Mouse (Mus musculus) CH12.LX (cell line): Measurements from ENCODE around the gene Ticrr. TPM values are rescaled to one million over a fixed set of nuclear protein-coding genes. Genes with fewer than 3 reads are reported as not detected.

Experiments used
- DNase-seq: peaks from one replicate; pipeline ENCODE4 v3.0.0-alpha.2; 2013; ENCODE audit errors: extremely low read depth
- H3K27ac ChIP-seq: 2 replicates; pipeline ENCODE4 v1.5.1; 2012; ENCODE audit warnings: low read depth, mild to moderate bottlenecking, control low read depth, moderate library complexity; ENCODE audit not compliant: insufficient read depth
- H3K27me3 ChIP-seq: replicated peaks from 2 replicates; pipeline ENCODE3; 2012; ENCODE audit warnings: inconsistent platforms
- H3K36me3 ChIP-seq, 2 experiments: replicated peaks in 1 of 2; 2 replicates each; pipeline versions ENCODE3 to v1.6.1; 2012; ENCODE audit warnings: inconsistent platforms in 1 of 2, low read length in 1 of 2, mild to moderate bottlenecking in 1 of 2, mixed read lengths in 1 of 2, moderate library complexity in 1 of 2; ENCODE audit not compliant: control insufficient read depth in 1 of 2, insufficient read depth in 1 of 2
- H3K4me1 ChIP-seq, 2 experiments: 2 replicates each; pipeline ENCODE4 v1.6.1; 2012; ENCODE audit warnings: inconsistent platforms in 1 of 2, moderate library complexity in 1 of 2; ENCODE audit not compliant: insufficient read depth in 2 of 2, control insufficient read depth in 1 of 2
- H3K4me2 ChIP-seq: 2 replicates; pipeline ENCODE4 v1.6.1; 2012; ENCODE audit warnings: low read depth, mild to moderate bottlenecking, control low read depth; ENCODE audit not compliant: poor library complexity, insufficient read depth, severe bottlenecking
- H3K4me3 ChIP-seq, 3 experiments: fragments of 150-350 bp in 1 of 3; sonication (generic) in 1 of 3; replicated peaks in 1 of 3; 2 replicates each; pipeline versions ENCODE3 to v1.5.1; 2011 to 2012; ENCODE audit warnings: low read depth in 2 of 3, low read length in 2 of 3, mild to moderate bottlenecking in 2 of 3, moderate library complexity in 2 of 3, control low read depth in 1 of 3, improper control_type of control experiment in 1 of 3, inconsistent platforms in 1 of 3, mixed read lengths in 1 of 3; ENCODE audit not compliant: poor library complexity in 1 of 3
- H3K79me2 ChIP-seq: replicated peaks from 2 replicates; pipeline ENCODE4 v1.6.1; 2012; ENCODE audit warnings: mild to moderate bottlenecking, moderate library complexity; ENCODE audit not compliant: control insufficient read depth, poor library complexity, insufficient read depth, severe bottlenecking; ENCODE audit errors: extremely low read depth
- H3K9ac ChIP-seq: 2 replicates; pipeline ENCODE4 v1.6.1; 2012; ENCODE audit warnings: low read depth, mild to moderate bottlenecking, control low read depth, moderate library complexity; ENCODE audit not compliant: insufficient read depth
- H3K9me3 ChIP-seq: replicated peaks from 2 replicates; pipeline ENCODE3; 2012; ENCODE audit warnings: low read length, inconsistent platforms, mixed read lengths
- BHLHE40 ChIP-seq: IDR thresholded peaks from 2 replicates; pipeline ENCODE4 v1.6.1; 2011; ENCODE audit warnings: mild to moderate bottlenecking, low read depth, low read length, improper control_type of control experiment
- CHD1 ChIP-seq: IDR thresholded peaks from 2 replicates; pipeline ENCODE4 v1.6.1; 2012; ENCODE audit warnings: low read depth, low read length, improper control_type of control experiment, inconsistent platforms
- E2F4 ChIP-seq: IDR thresholded peaks from 2 replicates; pipeline ENCODE4 v1.6.1; 2011; ENCODE audit warnings: low read depth, low read length, improper control_type of control experiment; ENCODE audit not compliant: insufficient replicate concordance
- EP300 ChIP-seq: IDR thresholded peaks from 2 replicates; pipeline ENCODE4 v1.6.1; 2011; ENCODE audit warnings: low read length, improper control_type of control experiment
- ETS1 ChIP-seq: conservative IDR thresholded peaks from 2 replicates; pipeline ENCODE4 v1.6.1; 2012; ENCODE audit warnings: low read depth, mild to moderate bottlenecking, inconsistent platforms, low read length, improper control_type of control experiment, moderate library complexity
- IRF4 ChIP-seq: IDR thresholded peaks from 2 replicates; pipeline ENCODE4 v1.6.1; 2014; ENCODE audit warnings: low read depth, mild to moderate bottlenecking, inconsistent platforms, low read length, improper control_type of control experiment
- MAFK ChIP-seq: IDR thresholded peaks from 2 replicates; pipeline ENCODE4 v1.6.1; 2011; ENCODE audit warnings: low read length, improper control_type of control experiment; ENCODE audit not compliant: insufficient replicate concordance
- MAX ChIP-seq: IDR thresholded peaks from 2 replicates; pipeline ENCODE4 v1.6.1; 2011; ENCODE audit warnings: low read length, improper control_type of control experiment
- MXI1 ChIP-seq: IDR thresholded peaks from 2 replicates; pipeline ENCODE4 v1.6.1; 2011; ENCODE audit warnings: mild to moderate bottlenecking, low read depth, low read length, improper control_type of control experiment
- MYC ChIP-seq: IDR thresholded peaks from 2 replicates; pipeline ENCODE4 v1.6.1; 2011; ENCODE audit warnings: low read depth, mild to moderate bottlenecking, improper control_type of control experiment, low read length
- RAD21 ChIP-seq: IDR thresholded peaks from 2 replicates; pipeline ENCODE4 v1.6.1; 2011; ENCODE audit warnings: low read depth, mild to moderate bottlenecking, low read length, improper control_type of control experiment, moderate library complexity
- RCOR1 ChIP-seq: conservative IDR thresholded peaks from 2 replicates; pipeline ENCODE4 v1.6.1; 2012; ENCODE audit warnings: low read depth, mild to moderate bottlenecking, inconsistent platforms, low read length, improper control_type of control experiment
- SIN3A ChIP-seq: IDR thresholded peaks from 2 replicates; pipeline ENCODE4 v1.6.1; 2012; ENCODE audit warnings: low read length, improper control_type of control experiment, inconsistent platforms
- SMC3 ChIP-seq: IDR thresholded peaks from 2 replicates; pipeline ENCODE4 v1.6.1; 2011; ENCODE audit warnings: low read depth, low read length, improper control_type of control experiment
- TCF12 ChIP-seq: IDR thresholded peaks from 2 replicates; pipeline ENCODE4 v1.6.1; 2014; ENCODE audit warnings: low read depth, mild to moderate bottlenecking, inconsistent platforms, low read length, improper control_type of control experiment
- UBTF ChIP-seq: IDR thresholded peaks from 2 replicates; pipeline ENCODE4 v1.6.1; 2012; ENCODE audit warnings: low read depth, mild to moderate bottlenecking, inconsistent platforms, low read length, improper control_type of control experiment, moderate library complexity
- USF1 ChIP-seq: IDR thresholded peaks from 2 replicates; pipeline ENCODE4 v1.6.1; 2014; ENCODE audit warnings: low read depth, mild to moderate bottlenecking, inconsistent platforms, low read length, improper control_type of control experiment
- ZC3H11A ChIP-seq: IDR thresholded peaks from 2 replicates; pipeline ENCODE4 v1.6.1; 2012; ENCODE audit warnings: low read depth, mild to moderate bottlenecking, inconsistent platforms, low read length, improper control_type of control experiment
- ZKSCAN1 ChIP-seq: IDR thresholded peaks from 2 replicates; pipeline ENCODE4 v1.6.1; 2012; ENCODE audit warnings: low read depth, inconsistent platforms, low read length, improper control_type of control experiment, borderline replicate concordance
- ZNF384 ChIP-seq: IDR thresholded peaks from 2 replicates; pipeline ENCODE4 v1.6.1; 2012; ENCODE audit warnings: low read depth, low read length, improper control_type of control experiment, inconsistent platforms
- dilution Hi-C: fragments of 300-500 bp; cut with MboI; formaldehyde crosslinking; loops from 2 replicates; pipeline ENCODE4 v1.14.3; 2020; ENCODE audit warnings: low sequenced_read_pairs; ENCODE audit not compliant: extremely low pct_unique_long_range_greater_than_20kb, extremely low pct_ligation_motif_present
- in situ Hi-C: fragments of 300-500 bp; cut with MboI; formaldehyde crosslinking; loops from 3 replicates; pipeline ENCODE4 v1.14.3; 2019; ENCODE audit warnings: low sequenced_read_pairs, low pct_ligation_motif_present, low pct_unique_long_range_greater_than_20kb, mixed read lengths
- polyA plus RNA-seq: library from polyadenylated mRNA; unstranded; fragments of >175 nt; gene quantifications from 2 replicates; pipeline ENCODE4 v1.2.1, GENCODE M21; 2012; ENCODE audit warnings: low read depth; ENCODE audit not compliant: insufficient read length
- total RNA-seq, 2 experiments: library from RNA; depleted of rRNA; stranded (reverse); fragments of 300-350 nt in 1 of 2; fragments of >200 nt in 1 of 2; gene quantifications; 2 replicates each; pipeline ENCODE4 v1.2.3; 2012 to 2014

Ticrr gene
- total and polyA plus RNA-seq, 3 experiments = 8.3 to 19.2 (median 10.2) TPM

DNA sequence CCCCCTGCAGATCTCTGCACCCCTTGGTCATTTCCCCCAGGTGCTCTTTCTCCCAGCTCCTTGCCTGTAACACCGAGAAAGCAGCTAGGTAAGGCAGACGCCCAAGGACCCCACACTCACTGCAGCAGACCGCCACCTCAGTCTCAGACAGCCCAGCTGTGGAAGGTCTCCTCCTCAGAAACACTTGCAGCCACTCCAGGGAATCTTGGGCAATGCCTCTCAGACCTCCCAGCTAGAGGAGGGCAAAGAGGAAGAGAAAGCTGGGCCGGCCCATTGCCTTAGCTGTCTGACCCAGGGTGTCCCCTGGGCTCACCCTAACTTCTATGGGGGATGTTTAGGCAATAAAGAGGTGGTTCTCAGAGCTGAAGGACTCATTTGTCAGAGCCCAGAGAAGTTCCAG is 72.6 kb downstream of the Ticrr start, which contains the start of gene Plin1:
Gene Plin1 (minus strand): TSS at position 282 of the 400 bp plus-strand sequence.
- no peaks in the 10 kb centered on the region for H3K9me3 ChIP-seq
- in situ Hi-C loops (no loop called here), dilution Hi-C loops (no loop called here)
- H3K79me2 ChIP-seq = no peaks in the 10 kb centered on the region
- no peak within 1 kb of the TSS for H3K27ac ChIP-seq
- no peak for TF ChIP-seq SIN3A
- no peak for TF ChIP-seq MAFK
- no peak for TF ChIP-seq MXI1
- no peak for TF ChIP-seq MYC
- no peak for DNase-seq
- H3K9ac ChIP-seq = no peak within 1 kb of the TSS
- peaks cover 4 to 13% of the 10 kb centered on the region in 2 experiments; a peak in 2 of 4 replicates for H3K4me1 ChIP-seq
- H3K27me3 ChIP-seq = peaks cover 7% of the 10 kb centered on the region
- no peak within 1 kb of the TSS for H3K4me2 ChIP-seq
- H3K36me3 ChIP-seq = peaks cover 6 to 29% of the 10 kb centered on the region in 2 experiments
- no peak within 1 kb of the TSS for H3K4me3 ChIP-seq

DNA sequence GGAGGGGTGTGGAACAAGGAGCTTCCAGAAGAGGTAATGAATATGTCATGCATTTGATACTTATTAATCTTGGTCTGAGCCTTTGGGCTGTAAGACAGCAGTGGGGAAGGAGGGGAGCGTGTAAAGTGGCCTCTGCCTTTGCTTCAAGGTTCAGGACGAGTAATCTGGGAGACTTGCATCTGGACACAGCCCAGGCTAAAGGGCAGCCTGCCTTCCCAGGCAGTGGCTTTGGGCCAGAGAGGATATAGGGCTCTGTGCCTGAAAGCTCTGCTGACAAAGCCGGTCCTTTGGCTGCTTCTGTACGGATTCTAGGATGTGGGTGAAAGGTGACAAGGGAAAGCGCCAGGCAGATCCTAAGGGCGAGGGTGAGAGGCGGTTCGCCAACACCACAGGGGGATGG is 74.6 kb downstream of the Ticrr start:
- H3K9me3 ChIP-seq = no peaks in the 10 kb centered on the region
- dilution Hi-C loops (no loop called here), in situ Hi-C loops (no loop called here)
- no peak overlapping the region for H3K4me2 ChIP-seq
- H3K27ac ChIP-seq = no peak overlapping the region
- peaks cover 4% of the 10 kb centered on the region for H3K27me3 ChIP-seq
- TF ChIP-seq USF1 (no peak), RAD21 (no peak), ZNF384 (no peak), RCOR1 (no peak), UBTF (no peak), IRF4 (no peak), SIN3A (no peak), SMC3 (no peak), TCF12 (no peak), MAX (no peak), E2F4 (no peak), EP300 (no peak), BHLHE40 (no peak), CHD1 (no peak), ZC3H11A (no peak), ZKSCAN1 (no peak), ETS1 (no peak), MXI1 (no peak)
- H3K9ac ChIP-seq = no peak overlapping the region
- H3K4me1 ChIP-seq = peaks cover under 1 to 2% of the 10 kb centered on the region in 2 experiments; a peak in 1 of 4 replicates
- H3K36me3 ChIP-seq = peaks cover 10 to 45% of the 10 kb centered on the region in 2 experiments
- DNase-seq = no peak
- H3K79me2 ChIP-seq = no peaks in the 10 kb centered on the region
- no peak overlapping the region for H3K4me3 ChIP-seq
